Mouse (Mus musculus): Measurements from ENCODE around the gene Limch1.

GRCm38 (mm10) chr5:66862151-66862550 lies 116.5 kb downstream of the Limch1 start:
- TF ChIP-seq GATA1 (IDR thresholded peaks at IDR 0.05; ENCODE audit: borderline replicate concordance, low read length) (no peak), CTCF (IDR thresholded peaks at IDR 0.05; ENCODE audit: low read depth, low read length) (no peak), POLR2AphosphoS5 (IDR thresholded peaks at IDR 0.05; ENCODE audit: insufficient replicate concordance, low read depth, low read length) (no peak), TAL1 (conservative IDR thresholded peaks at IDR 0.05; ENCODE audit: low read depth, low read length) (no peak)
